Mouse (Mus musculus) Patski (cell line): ENCODE results near the gene Hfe. TPM values are rescaled to one million over a fixed set of nuclear protein-coding genes. Genes with fewer than 3 reads are reported as not detected.
"Not testable (repeated sequence)": the region's sequence is repeated elsewhere in the genome, so short reads cannot be mapped to it uniquely, and the experiment has no call there.

Source experiments
- ATAC-seq: fragments of 100-300 bp; one replicate; pipeline ENCODE4 v1.8.0; 2021
- CTCF ChIA-PET: fragments of 350-600 bp; sonication (Branson Sonifier 250); formaldehyde crosslinking; loops from one replicate; lab custom pipeline; 2022; ENCODE audit warnings: inconsistent platforms; lab: Charles Lee
- POLR2A ChIA-PET: fragments of 350-600 bp; sonication (Branson Sonifier 250); formaldehyde crosslinking; loops from one replicate; lab custom pipeline; 2022; ENCODE audit warnings: antibody characterized with exemption, inconsistent platforms; lab: Charles Lee
- DNase-seq: peaks from one replicate; pipeline ENCODE4 v3.0.0-alpha.2; 2011; ENCODE audit warnings: low read depth, low spot score
- H3K27me3 ChIP-seq: fragments of 371-371 bp; one replicate; pipeline ENCODE4 v1.5.1; 2021
- CTCF ChIP-seq: fragments of 100-300 bp; IDR thresholded peaks from one replicate; pipeline ENCODE4 v1.5.1; 2021
- in situ Hi-C: fragments of 300-500 bp; cut with MboI; formaldehyde crosslinking; loops from 3 replicates; pipeline ENCODE4 v1.11.1; 2018; ENCODE audit warnings: low pct_unique_long_range_greater_than_20kb, mixed read lengths
- polyA plus RNA-seq: library from polyadenylated mRNA; unstranded; gene quantifications from one replicate; pipeline ENCODE4 v1.2.3, GENCODE M21; 2021

Gene Hfe
- polyA plus RNA-seq, 1 experiment from 2014 or later = 5.8 TPM

- no peaks in the 10 kb centered on the region for H3K27me3 ChIP-seq
- in situ Hi-C loops = loop anchor here (25.0 kb wide), 1 partner anchor 1964 kb away; the partner anchor contains the start of genes Hist1h1b, Hist1h2an, Hist1h2bp and Hist1h3i
- CTCF ChIA-PET = interaction anchor here (1.3 to 1.6 kb wide), 2 partner anchors 12 to 51 kb away, joined by 3 to 4 read pairs; no protein-coding TSS in a partner anchor
- no peak for TF ChIP-seq CTCF
- DNase-seq (no peak), ATAC-seq (no peak)
- POLR2A ChIA-PET = interaction anchor here (0.8 to 1.2 kb wide), 3 partner anchors 10 to 183 kb away, joined by 3 to 4 read pairs (median 3); partner anchors contain the start of gene Hist1h4a
Observed at GRCm38 (mm10) chr13:23751478-23751956, 40.9 kb upstream of the Hfe start.

GRCm38 (mm10) chr13:23750839-23751477 lies 40.3 kb upstream of the Hfe start, which contains the start of gene Hist1h2ab:
TSS of gene Hist1h2ab (plus strand) at chr13:23751126.
- DNase-seq, H3K27me3 ChIP-seq, ATAC-seq: not testable (repeated sequence)
- POLR2A ChIA-PET = interaction anchor here (0.8 to 1.2 kb wide), 2 partner anchors 10 to 182 kb away, joined by 3 read pairs; partner anchors contain the start of gene Hist1h4a
- CTCF ChIA-PET = interaction anchor here (0.8 kb wide), 1 partner anchor 196 kb away, joined by 3 read pairs; no protein-coding TSS in a partner anchor
- in situ Hi-C loops = loop anchor here (25.0 kb wide), 1 partner anchor 1964 kb away; the partner anchor contains the start of genes Hist1h1b, Hist1h2an, Hist1h2bp and Hist1h3i

- H3K27me3 ChIP-seq = no peaks in the 10 kb centered on the region
- no peak for TF ChIP-seq CTCF
- CTCF ChIA-PET = no interaction called here
- POLR2A ChIA-PET = interaction anchor here (1.0 kb wide), 1 partner anchor 128 kb away, joined by 3 read pairs; no protein-coding TSS in a partner anchor
- no peak for ATAC-seq
- no peak for DNase-seq
- in situ Hi-C loops = loop anchor here (10.0 to 25.0 kb wide), 3 partner anchors 312 to 1962 kb away; partner anchors contain the start of genes Hist1h1b, Hist1h2ah, Hist1h2an and Hist1h2bk
Observed at GRCm38 (mm10) chr13:23749563-23750121, 39.0 kb upstream of the Hfe start.

GRCm38 (mm10) chr13:23747892-23748288 lies 37.2 kb upstream of the Hfe start:
- no peak for DNase-seq
- H3K27me3 ChIP-seq = no peaks in the 10 kb centered on the region
- in situ Hi-C loops = loop anchor here (10.0 to 25.0 kb wide), 2 partner anchors 311 to 1713 kb away; partner anchors contain the start of genes Hist1h2ah and Hist1h2bk
- TF ChIP-seq CTCF = no peak
- CTCF ChIA-PET = no interaction called here
- POLR2A ChIA-PET = no interaction called here
- ATAC-seq = no peak

- DNase-seq (no peak), ATAC-seq (peak; percentile 6)
- in situ Hi-C loops = loop anchor here (10.0 to 25.0 kb wide), 2 partner anchors 310 to 1712 kb away; partner anchors contain the start of genes Hist1h2ah and Hist1h2bk
- CTCF ChIA-PET = interaction anchor here (1.2 kb wide), 1 partner anchor 13 kb away, joined by 3 read pairs; no protein-coding TSS in a partner anchor
- no peaks in the 10 kb centered on the region for H3K27me3 ChIP-seq
- TF ChIP-seq CTCF = no peak
- POLR2A ChIA-PET = interaction anchor here (0.8 kb wide), 1 partner anchor 165 kb away, joined by 3 read pairs; no protein-coding TSS in a partner anchor
Observed at GRCm38 (mm10) chr13:23747081-23747891, 36.6 kb upstream of the Hfe start.

- peak; percentile 86 for ATAC-seq
- POLR2A ChIA-PET = interaction anchor here (0.8 kb wide), 1 partner anchor 164 kb away, joined by 3 read pairs; no protein-coding TSS in a partner anchor
- H3K27me3 ChIP-seq, DNase-seq: not testable (repeated sequence)
- CTCF ChIA-PET = interaction anchor here (1.2 to 15.1 kb wide), 2 partner anchors 14 to 46 kb away, joined by 3 to 137 read pairs; partner anchors contain the start of gene Hist1h4c
- in situ Hi-C loops = loop anchor here (10.0 to 25.0 kb wide), 2 partner anchors 309 to 1712 kb away; partner anchors contain the start of genes Hist1h2ah and Hist1h2bk
Observed at GRCm38 (mm10) chr13:23746201-23747080, 35.8 kb upstream of the Hfe start, which contains the start of gene Hist1h2bb. TSS of gene Hist1h2bb (plus strand) at chr13:23746734.

GRCm38 (mm10) chr13:23745381-23746161 lies 34.9 kb upstream of the Hfe start, which contains the start of gene Hist1h3c:
TSS of gene Hist1h3c (minus strand) at chr13:23745602.
- ATAC-seq = no peak
- DNase-seq = no peak
- ChIA-PET CTCF (interaction anchor here (15.1 kb wide), 1 partner anchor 46 kb away, joined by 137 read pairs; the partner anchor contains the start of gene Hist1h4c), POLR2A (no interaction called here)
- in situ Hi-C loops = loop anchor here (10.0 to 25.0 kb wide), 2 partner anchors 308 to 1711 kb away; partner anchors contain the start of genes Hist1h2ah and Hist1h2bk
- TF ChIP-seq CTCF = no peak
- H3K27me3 ChIP-seq = no peaks in the 10 kb centered on the region
